Mouse (Mus musculus): Measurements from ENCODE around the gene Rasl11a. TPM values are rescaled to one million over a fixed set of nuclear protein-coding genes. Genes with fewer than 3 reads are reported as not detected.
A peak's percentile ranks its signal among the peaks of the same experiment; 100 is the strongest.

The Rasl11a gene
- total RNA-seq (2021) (10 to 100 TPM in 1 of 2 experiments, 1 to 10 TPM in 1; 8.2 to 12.2 TPM), polyA plus RNA-seq (2012; rRNA removed) (7.9 and 8.9 TPM in 2 replicates)
- long read RNA-seq, transcript Rasl11a-201 (4 exons, 1,126 nt) = major isoform, 10 of 10 reads
- long read RNA-seq, partial matches to known transcripts = 0 of 10 reads
- long read RNA-seq, other reads (novel, unspliced or antisense) = 0 of 10 reads

GRCm38 (mm10) chr5:146844945-146845365 lies at the start of gene Rasl11a:
TSS of gene Rasl11a (plus strand) at chr5:146845071.
- peak; percentile 96 for DNase-seq

- no peak for DNase-seq
Observed at GRCm38 (mm10) chr5:146795728-146796127, 49.1 kb upstream of the Rasl11a start.

DNA sequence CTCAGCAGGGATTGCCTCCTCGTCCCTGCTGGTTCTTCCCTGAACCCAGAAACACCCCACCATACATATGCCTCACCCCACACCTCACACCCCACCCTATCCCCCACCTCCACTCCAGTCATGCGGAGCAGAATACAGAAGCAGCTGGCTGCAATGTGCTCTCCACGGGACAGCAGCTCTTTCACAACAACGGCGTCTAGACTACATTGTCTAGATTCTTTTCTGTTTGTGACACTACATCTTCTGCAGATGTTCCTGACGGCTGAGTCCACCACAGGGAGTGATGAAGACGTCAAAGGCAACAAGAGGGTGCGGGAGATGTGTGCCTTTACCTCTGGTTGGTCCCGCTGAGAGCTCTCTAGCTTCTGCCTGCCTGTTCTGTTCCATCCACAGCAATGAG lies 46.8 kb upstream of the Rasl11a start:
- DNase-seq = no peak

- no peak for DNase-seq
Observed at GRCm38 (mm10) chr5:146806004-146806430, 38.9 kb upstream of the Rasl11a start.

GRCm38 (mm10) chr5:146809951-146810350 lies 34.9 kb upstream of the Rasl11a start:
- no peak for DNase-seq

DNA sequence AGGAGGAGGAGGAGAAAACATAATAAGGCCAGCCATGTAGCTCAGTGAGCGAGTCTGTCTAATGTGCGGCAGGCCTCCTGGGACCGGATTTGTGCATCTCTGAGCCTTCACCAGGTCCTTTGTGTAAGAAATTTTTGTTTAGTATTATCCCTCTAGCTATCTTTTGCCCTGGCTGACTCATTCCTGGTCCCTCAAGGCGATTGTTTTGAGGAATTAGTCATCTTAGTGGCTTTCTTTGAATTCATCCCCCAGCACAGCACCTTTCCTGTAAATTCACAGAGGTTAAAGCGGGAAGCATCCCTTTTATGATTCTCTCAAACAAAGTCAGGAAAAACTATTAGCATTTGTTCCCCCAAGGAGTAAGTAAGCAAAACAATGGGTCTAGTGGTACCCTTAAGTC lies 32.0 kb upstream of the Rasl11a start:
- DNase-seq = no peak

DNA sequence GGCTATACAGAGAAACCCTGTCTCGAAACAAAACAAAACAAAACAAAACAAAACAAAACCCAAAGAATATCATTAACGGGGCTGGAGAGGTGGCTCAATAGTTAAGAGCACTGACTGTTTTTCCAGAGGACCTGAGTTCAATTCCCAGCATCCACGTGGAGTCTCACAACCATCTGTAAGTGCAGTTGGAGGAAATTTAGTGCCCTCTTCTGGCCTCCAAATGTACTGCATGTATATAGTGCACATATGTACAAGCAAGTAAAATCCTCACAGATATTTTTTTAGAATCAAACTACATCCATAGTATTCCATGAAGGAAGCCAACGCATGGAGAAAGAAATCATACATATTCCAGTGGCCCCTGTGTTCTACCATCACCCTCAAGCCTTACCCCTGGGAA lies 31.4 kb upstream of the Rasl11a start:
- DNase-seq = no peak

DNA sequence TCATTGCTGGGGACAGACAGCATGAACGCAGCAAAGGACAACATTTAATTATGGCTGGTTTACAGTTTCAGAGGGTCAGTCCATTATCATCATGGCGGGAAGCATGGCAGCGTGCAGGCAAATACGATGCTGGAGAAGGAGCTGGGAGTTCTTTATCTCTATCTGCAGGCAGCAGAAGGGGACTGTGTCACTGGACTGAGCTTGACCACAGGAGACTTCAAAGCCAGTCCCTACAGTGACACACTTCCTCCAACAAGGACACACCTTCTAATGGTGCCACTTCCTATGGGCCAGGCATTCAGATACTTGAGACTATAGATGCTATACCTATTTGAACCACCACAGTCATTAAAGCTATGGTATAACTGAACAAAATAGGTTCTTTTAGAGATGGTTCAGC lies 29.5 kb upstream of the Rasl11a start:
- no peak for DNase-seq

DNA sequence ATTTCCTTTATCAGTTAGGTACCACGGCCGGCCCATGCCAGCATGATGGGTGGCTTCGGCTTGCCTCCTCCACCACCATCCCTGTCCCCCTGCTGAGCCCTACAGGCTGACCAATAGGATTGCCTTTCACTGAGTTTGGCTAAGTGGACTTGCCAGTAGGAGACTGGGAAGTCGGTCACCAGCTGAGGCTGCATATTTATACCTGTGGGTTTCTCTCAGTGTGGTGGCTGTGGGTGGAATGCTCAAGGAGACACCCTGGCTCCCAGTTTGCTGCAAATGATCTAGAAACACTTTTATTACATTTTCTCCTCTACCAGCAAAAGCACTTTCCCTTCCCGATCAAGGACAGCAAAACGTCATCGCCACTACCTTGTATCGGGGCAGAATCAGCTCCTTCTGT lies 27.3 kb upstream of the Rasl11a start:
- no peak for DNase-seq

DNA sequence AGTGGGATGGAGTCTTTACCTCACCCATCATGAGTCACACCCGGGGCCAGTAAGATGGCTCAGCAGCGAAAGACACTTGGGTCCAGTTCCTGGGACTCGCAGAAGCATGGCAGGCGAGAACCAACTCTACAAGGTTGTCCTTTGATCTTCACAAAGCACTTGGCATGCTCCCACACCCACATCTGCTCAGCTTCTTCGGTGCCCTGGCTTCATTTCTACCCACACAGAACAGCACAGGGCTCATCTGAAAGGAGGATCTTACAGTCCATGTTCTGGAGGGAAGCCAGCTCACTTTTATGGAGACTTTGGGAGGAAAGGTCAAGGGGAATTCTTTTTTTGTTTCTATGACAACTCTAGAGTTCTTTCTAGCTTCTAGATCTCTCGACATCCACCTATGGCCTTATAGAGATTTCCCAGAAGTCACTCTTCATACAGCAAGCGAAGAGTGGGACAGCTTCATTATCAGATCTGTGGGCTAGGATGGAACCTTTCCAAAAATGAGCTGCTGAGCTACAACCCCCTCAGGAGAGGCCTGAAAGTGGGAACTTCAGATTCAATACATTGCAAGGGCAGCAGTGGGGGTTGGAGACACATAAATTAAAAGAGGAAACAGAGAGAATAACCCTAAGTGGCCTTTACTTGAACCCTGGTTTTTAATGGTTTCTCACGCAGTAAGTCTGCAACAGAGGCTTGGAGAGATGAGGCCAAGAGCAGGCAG lies 25.8 kb upstream of the Rasl11a start:
- DNase-seq = peak; percentile 72

DNA sequence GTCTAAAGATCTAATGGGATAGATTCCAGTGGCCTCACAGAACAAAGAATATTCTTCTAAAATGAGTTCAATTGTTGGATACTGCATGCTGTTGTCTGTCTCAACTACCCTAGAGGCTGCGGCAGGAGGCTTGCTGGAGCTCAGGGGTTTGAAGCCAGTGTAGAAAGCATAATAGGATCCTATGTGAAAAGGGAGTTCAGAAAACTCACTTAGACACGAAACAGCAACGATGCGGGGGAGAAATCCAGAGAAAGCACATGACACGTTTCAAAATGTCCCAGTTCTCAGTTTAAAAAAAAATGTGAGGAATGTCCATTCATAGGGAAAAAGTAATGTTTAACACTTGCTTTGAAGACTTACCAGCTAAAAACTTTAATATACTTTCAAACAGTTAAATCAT lies 21.9 kb upstream of the Rasl11a start:
- no peak for DNase-seq

DNA sequence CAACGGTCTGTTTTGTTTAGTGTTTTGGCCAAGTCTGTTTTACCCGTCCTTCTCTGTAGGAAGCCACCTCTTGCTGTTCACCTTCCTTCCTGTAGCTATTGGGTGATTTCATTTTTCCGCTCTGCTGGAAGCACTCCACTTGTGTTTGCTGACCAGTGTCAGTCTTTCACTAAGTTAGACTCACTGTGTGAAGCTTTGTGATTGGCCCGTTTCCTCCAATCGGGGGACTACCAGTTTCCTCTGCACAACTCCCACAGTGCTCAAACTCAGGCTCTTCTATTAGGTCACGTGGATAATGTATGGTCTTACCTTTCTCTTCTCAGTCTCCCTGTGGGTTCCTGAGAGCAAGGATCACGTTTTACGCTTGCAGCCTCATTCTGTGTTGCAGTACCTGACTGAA lies 15.3 kb upstream of the Rasl11a start:
- no peak for DNase-seq

- no peak for DNase-seq
Observed at GRCm38 (mm10) chr5:146832435-146832768, 12.5 kb upstream of the Rasl11a start.

DNA sequence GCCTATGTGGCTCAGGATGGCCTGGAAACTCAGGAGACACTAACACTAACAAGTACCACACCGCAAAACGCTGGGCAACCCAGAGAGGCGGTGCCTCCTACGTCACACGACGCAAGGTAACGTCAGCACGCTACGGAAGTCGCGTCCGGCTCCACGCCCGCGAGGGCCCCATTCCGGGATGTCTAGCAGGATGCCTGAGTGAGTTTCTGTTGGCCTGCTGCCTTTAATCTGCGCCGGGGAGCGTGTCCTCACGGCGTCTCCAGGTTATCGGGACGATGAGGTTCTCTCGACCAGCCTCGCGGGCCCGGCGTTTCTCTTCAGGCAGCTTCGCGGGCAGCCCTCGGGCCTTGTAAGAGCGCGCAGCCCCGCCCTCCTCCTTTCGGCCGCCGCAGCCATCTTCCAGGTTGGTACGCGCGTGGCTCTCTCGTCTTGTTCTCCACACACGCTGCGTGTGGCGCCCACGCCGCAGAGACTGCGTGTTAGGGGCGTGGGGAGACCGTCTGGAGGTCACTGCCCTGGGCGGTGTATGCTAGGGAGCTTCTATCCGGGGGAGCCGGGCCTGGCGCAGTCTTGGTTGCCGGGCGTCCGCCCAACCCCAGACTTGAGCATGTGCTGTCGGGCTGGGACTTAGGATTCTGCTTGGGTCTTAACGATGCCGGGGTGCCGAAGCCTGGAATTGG lies 12.0 kb upstream of the Rasl11a start, which contains the start of gene Rpl21:
TSS of gene Rpl21 (plus strand) at position 122 of the 680 bp plus-strand sequence.
- peak; percentile 94 for DNase-seq

DNA sequence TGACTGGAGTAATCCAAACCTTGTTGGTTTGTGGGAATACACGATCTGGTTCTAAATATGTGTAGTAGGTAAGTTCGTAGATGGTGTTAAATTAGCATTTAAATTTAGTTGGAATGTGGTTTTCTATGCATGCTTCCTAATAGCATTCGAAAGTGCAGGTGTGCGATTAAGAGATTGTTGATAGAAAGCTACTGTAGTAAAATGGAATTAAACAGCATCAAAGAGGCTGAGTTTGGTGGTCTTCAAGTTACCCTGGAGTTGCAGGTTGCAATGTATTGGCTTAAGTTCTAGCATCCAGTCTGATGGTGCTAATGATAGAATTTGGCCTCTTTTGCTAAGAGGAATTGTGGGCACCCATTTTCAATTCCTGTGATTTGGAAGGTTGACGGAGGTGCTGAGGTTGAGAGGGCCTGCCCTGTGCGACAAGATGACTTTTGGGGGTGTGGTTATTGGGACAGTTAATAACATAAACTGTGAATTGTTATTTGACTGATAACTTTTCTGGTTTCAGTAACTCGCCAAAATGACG lies 11.1 kb upstream of the Rasl11a start:
- no peak for DNase-seq

GRCm38 (mm10) chr5:146834959-146835358 lies 9.9 kb upstream of the Rasl11a start:
- DNase-seq = no peak

DNA sequence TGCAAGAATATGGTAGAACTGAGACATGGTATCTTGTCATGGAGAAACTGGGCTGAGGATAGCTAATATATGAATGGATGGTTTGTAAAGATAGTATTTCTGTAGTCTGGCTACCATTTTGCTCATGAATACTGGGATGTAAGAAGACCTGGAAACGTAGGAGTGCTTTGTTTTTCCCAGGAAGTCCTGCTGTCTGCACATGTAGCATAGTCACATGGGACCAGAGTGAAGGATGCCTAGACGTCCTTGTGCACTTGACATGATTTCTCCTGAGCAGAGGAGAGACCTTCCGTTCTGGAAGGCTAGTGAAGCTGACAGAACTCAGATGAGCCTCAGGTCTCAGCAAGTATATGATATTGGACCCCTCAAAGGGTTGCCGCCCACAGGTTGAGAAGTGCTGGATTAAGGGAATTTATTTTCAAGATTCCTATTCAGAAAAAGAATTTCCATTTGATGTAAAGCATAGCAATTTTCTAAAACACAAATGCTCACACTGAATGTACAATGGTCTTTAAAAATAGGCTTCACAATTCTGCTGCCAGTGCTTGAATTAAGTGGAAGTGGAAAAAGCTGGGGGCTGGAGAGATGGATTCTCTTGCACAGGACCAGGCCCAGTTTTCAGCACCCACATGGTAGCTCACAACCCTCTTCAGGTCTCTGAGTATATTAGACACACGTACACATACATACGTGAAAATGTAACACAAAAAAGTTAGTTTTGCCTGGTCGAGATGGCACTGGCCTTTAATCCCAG lies 6.7 kb upstream of the Rasl11a start:
- DNase-seq = no peak

DNA sequence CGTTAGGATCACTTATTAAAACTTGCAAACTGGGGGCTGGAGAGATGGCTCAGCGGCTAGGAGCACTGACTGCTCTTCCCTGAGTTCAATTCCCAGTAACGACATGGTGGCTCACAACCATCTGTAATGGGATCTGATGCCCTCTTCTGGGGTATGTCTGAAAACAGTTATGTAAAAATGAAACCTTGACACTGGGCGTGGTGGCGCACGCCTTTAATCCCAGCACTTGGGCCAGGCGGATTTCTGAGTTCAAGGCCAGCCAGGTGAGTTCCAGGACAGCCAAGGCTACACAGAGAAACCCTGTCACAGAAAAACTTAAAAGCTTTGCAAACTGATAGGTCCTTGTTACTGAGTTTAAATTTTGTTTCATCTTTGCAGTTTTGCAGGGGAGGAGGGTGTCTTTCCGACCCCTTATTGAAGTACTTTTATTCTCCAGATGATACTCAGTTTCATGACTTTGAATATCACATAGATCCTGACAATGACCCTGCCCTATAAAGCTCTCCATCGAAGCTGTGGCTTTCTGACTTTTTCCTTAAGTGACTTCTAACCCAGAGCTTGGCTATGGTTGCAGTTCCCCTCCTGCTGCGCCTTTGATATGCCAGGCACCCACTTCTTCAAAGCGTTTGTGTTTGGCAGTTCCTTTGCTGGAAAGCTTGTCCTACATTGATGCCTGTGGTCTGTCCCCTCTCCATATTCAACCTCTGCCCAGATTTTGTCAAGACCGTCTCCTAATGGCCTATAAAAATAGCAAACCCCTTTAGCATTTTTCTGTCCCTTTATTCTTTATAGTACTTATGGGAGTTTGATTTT lies 5.8 kb upstream of the Rasl11a start:
- DNase-seq = no peak

GRCm38 (mm10) chr5:146839760-146840159 lies 5.1 kb upstream of the Rasl11a start:
- DNase-seq = no peak

GRCm38 (mm10) chr5:146840422-146840821 lies 4.4 kb upstream of the Rasl11a start:
- no peak for DNase-seq

DNA sequence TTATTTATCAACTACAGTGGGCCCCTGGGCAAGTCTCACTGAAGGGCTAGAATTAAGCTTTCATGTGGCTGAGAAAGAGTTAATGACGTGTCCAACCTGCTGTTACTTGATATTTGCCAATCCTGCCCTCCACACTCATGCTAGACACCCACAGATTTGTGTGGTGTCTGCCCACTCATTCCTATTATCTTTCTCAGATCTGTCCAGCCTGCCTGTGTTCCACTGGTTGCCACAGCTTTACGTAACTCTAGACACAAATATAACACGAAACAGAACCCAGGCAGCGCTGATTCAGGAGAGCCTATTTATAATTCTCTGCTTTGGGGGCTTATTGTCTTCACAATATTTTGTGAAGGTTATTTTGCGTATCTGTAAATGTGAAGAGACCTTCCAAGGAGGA lies 3.6 kb upstream of the Rasl11a start:
- no peak for DNase-seq

DNA sequence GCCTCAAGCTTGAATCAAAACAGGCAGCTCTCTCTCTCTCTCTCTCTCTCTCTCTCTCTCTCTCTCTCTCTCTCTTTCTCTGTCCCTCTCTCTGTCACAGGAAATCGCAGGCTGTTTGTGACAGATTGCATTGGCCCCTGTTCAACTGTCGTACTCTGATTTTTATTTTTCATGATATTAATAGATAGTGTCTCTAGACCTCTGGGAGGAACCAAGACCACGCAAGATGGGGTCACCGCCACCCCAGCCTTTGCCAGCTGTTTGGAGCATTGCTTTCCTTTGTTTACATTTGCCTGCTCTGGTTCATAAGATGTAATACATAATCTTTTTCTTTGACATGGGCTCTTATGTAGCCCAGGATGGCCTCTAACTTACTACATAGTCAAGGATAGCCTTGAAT lies 2.9 kb upstream of the Rasl11a start:
- DNase-seq = no peak
